Mouse (Mus musculus) urinary bladder, adult 18-20 months (tissue): ENCODE results near the gene Tmod2.
"Not testable (repeated sequence)": the region's sequence is repeated elsewhere in the genome, so short reads cannot be mapped to it uniquely, and the experiment has no call there.

Experiments
- DNase-seq, 2 experiments: peaks; one replicate each; pipeline ENCODE4 v3.0.0; 2022; ENCODE audit warnings: low spot score in 2 of 2, mixed read lengths in 2 of 2

Tmod2 gene

GRCm38 (mm10) chr9:75610571-75611493 lies at the start of gene Tmod2:
Gene Tmod2 (minus strand): TSS chr9:75611325.
- DNase-seq: peak; percentile 22 to 44

GRCm38 (mm10) chr9:75660917-75661316 lies 49.8 kb upstream of the Tmod2 start:
- DNase-seq: no peak

GRCm38 (mm10) chr9:75656456-75656855 lies 45.3 kb upstream of the Tmod2 start:
- DNase-seq: not testable (repeated sequence)

GRCm38 (mm10) chr9:75653981-75654911 lies 43.1 kb upstream of the Tmod2 start:
- DNase-seq: peak in 1 of 2 experiments; percentile 14

- DNase-seq: no peak
Measured at GRCm38 (mm10) chr9:75645405-75645804, 34.3 kb upstream of the Tmod2 start.

GRCm38 (mm10) chr9:75634226-75634625 lies 23.1 kb upstream of the Tmod2 start:
- DNase-seq: no peak

- DNase-seq: no peak
Measured at GRCm38 (mm10) chr9:75633603-75634002, 22.5 kb upstream of the Tmod2 start.

- no peak for DNase-seq
Measured at GRCm38 (mm10) chr9:75632902-75633301, 21.8 kb upstream of the Tmod2 start.

GRCm38 (mm10) chr9:75632111-75632510 lies 21.0 kb upstream of the Tmod2 start:
- DNase-seq: no peak

GRCm38 (mm10) chr9:75630823-75631454 lies 19.8 kb upstream of the Tmod2 start:
- DNase-seq: no peak

- peak in 1 of 2 experiments; percentile 40 for DNase-seq
Measured at GRCm38 (mm10) chr9:75626308-75626604, 15.1 kb upstream of the Tmod2 start.

- DNase-seq: peak; percentile 71 to 77
Measured at GRCm38 (mm10) chr9:75625556-75626307, 14.6 kb upstream of the Tmod2 start, which contains the start of gene Lysmd2. Gene Lysmd2 (plus strand): TSS chr9:75625741.

- peak in 1 of 2 experiments; percentile 4 for DNase-seq
Measured at GRCm38 (mm10) chr9:75624983-75625555, 13.9 kb upstream of the Tmod2 start.

- no peak for DNase-seq
Measured at GRCm38 (mm10) chr9:75621428-75621827, 10.3 kb upstream of the Tmod2 start.

- not testable (repeated sequence) for DNase-seq
Measured at GRCm38 (mm10) chr9:75619761-75620160, 8.6 kb upstream of the Tmod2 start.

- DNase-seq: no peak
Measured at GRCm38 (mm10) chr9:75618836-75619400, 7.8 kb upstream of the Tmod2 start.

GRCm38 (mm10) chr9:75616560-75616959 lies 5.4 kb upstream of the Tmod2 start:
- DNase-seq: no peak

GRCm38 (mm10) chr9:75609965-75610364 lies 1.2 kb downstream of the Tmod2 start:
- no peak for DNase-seq

- no peak for DNase-seq
Measured at GRCm38 (mm10) chr9:75609505-75609904, 1.6 kb downstream of the Tmod2 start.

- DNase-seq: no peak
Measured at GRCm38 (mm10) chr9:75607496-75607895, 3.6 kb downstream of the Tmod2 start.
